In genomic region chr19:32260869-32261688, GRCm38 (mm10) we compare ENCODE assay signal across 19 mouse cellular contexts.
DNase-seq lines count a peak whose midpoint lies in the region; ATAC-seq and TF ChIP-seq lines count a peak whose summit lies in the region.
"Had no signal": no experiment of that assay in that cellular context is flagged by ENCODE, and none has a peak within 500 bp of the region (broad histone marks: within the 10 kb centered on the region; RNA-seq: fewer than 3 reads in every experiment).

No protein-coding gene starts in this region.

- peak; percentile 28 to 34 for DNase-seq in cerebellum, adult 18-20 months
- DNase-seq in cerebellum, adult 8-10 months = no peak
- DNase-seq in CH12.LX (ENCODE audit: extremely low read depth) = no peak
- peak; percentile 66 for DNase-seq in NIH3T3 (ENCODE audit: low read depth)
- no peak for DNase-seq in B cell, adult 2 months
- no peak for DNase-seq in thymus, postnatal 0 days (ENCODE audit: low spot score)
- no peak for DNase-seq in natural killer cell, adult 2 months (ENCODE audit: low spot score in 2 of 2)
- DNase-seq: layer of hippocampus, adult 9-11 months; lung, adult 2 months; lung, postnatal 4 days; right cerebral cortex, postnatal 14 days had no signal

- TF ChIP-seq RAD21 in CH12.LX (IDR thresholded peaks at IDR 0.05; ENCODE audit: low read depth, low read length) = no peak

- in situ Hi-C loops in CH12.LX (cut with MboI; ENCODE audit: low pct_ligation_motif_present, low pct_unique_long_range_greater_than_20kb, low sequenced_read_pairs) = no loop called here

- 49% methylated on average over 8 of the region's 8 CpGs for WGBS in kidney, embryonic 15.5 days

- peak; percentile 69 for ATAC-seq in kidney, embryonic 15.5 days (replicated peaks; ENCODE audit: low FRiP score)
- ATAC-seq: forebrain, embryonic 13.5 days; Patski had no signal

- H3K4me3 ChIP-seq in CH12.LX (replicated peaks in 1 of 3; ENCODE audit: low read depth in 2 of 3, low read length in 2 of 3, poor library complexity in 1 of 3) = no peak overlapping the region
- no peak overlapping the region for H3K4me3 ChIP-seq in kidney, embryonic 15.5 days (replicated peaks)
- H3K4me3 ChIP-seq: embryonic facial prominence, embryonic 15.5 days; forebrain, embryonic 13.5 days; heart, embryonic 12.5 days; limb, embryonic 15.5 days; midbrain, embryonic 12.5 days; myocyte had no signal

- TF ChIP-seq EP300 in CH12.LX (IDR thresholded peaks at IDR 0.05; ENCODE audit: low read length) = no peak

- H3K9me3 ChIP-seq in CH12.LX (replicated peaks; ENCODE audit: low read length) = no peaks in the 10 kb centered on the region
- no peaks in the 10 kb centered on the region for H3K9me3 ChIP-seq in kidney, embryonic 15.5 days (replicated peaks)
- H3K9me3 ChIP-seq: embryonic facial prominence, embryonic 15.5 days; forebrain, embryonic 13.5 days; heart, embryonic 12.5 days; limb, embryonic 15.5 days; midbrain, embryonic 12.5 days had no signal

- H3K4me1 ChIP-seq in CH12.LX (ENCODE audit: control insufficient read depth in 1 of 2, insufficient read depth in 2 of 2) = peaks cover 13 to 82% of the 10 kb centered on the region in 2 experiments
- peaks cover 40% of the 10 kb centered on the region for H3K4me1 ChIP-seq in kidney, embryonic 15.5 days
- H3K4me1 ChIP-seq: embryonic facial prominence, embryonic 15.5 days; forebrain, embryonic 13.5 days; limb, embryonic 15.5 days; midbrain, embryonic 12.5 days had no signal

- H3K27ac ChIP-seq in CH12.LX (ENCODE audit: insufficient read depth, low read depth) = no peak overlapping the region
- H3K27ac ChIP-seq in kidney, embryonic 15.5 days = peak overlapping the region; percentile 62
- H3K27ac ChIP-seq: embryonic facial prominence, embryonic 15.5 days; forebrain, embryonic 13.5 days; limb, embryonic 15.5 days; midbrain, embryonic 12.5 days had no signal

- H3K79me2 ChIP-seq in CH12.LX (replicated peaks; ENCODE audit: control insufficient read depth, extremely low read depth, insufficient read depth, poor library complexity, severe bottlenecking) = no peaks in the 10 kb centered on the region

- dilution Hi-C loops in CH12.LX (cut with MboI; ENCODE audit: extremely low pct_ligation_motif_present, extremely low pct_unique_long_range_greater_than_20kb, low sequenced_read_pairs) = no loop called here

- H3K9ac ChIP-seq in CH12.LX (ENCODE audit: insufficient read depth, low read depth) = no peak overlapping the region
- H3K9ac ChIP-seq in kidney, embryonic 15.5 days = no peak overlapping the region
- H3K9ac ChIP-seq: embryonic facial prominence, embryonic 15.5 days; forebrain, embryonic 13.5 days; heart, embryonic 12.5 days; limb, embryonic 15.5 days; midbrain, embryonic 12.5 days had no signal

- TF ChIP-seq CTCF in CH12.LX (conservative IDR thresholded peaks at IDR 0.05 in 1 of 2, IDR thresholded peaks at IDR 0.05 in 1 of 2; ENCODE audit: low read depth in 2 of 2, low read length in 2 of 2) = no peak

- H3K4me2 ChIP-seq in CH12.LX (ENCODE audit: insufficient read depth, low read depth, poor library complexity, severe bottlenecking) = no peak overlapping the region
- H3K4me2 ChIP-seq in kidney, embryonic 15.5 days = no peak overlapping the region
- H3K4me2 ChIP-seq: embryonic facial prominence, embryonic 15.5 days; forebrain, embryonic 13.5 days; heart, embryonic 12.5 days; limb, embryonic 15.5 days; midbrain, embryonic 12.5 days had no signal

- no peaks in the 10 kb centered on the region for H3K27me3 ChIP-seq in CH12.LX (replicated peaks)
- no peaks in the 10 kb centered on the region for H3K27me3 ChIP-seq in kidney, embryonic 15.5 days
- H3K27me3 ChIP-seq: embryonic facial prominence, embryonic 15.5 days; forebrain, embryonic 13.5 days; heart, embryonic 12.5 days; limb, embryonic 15.5 days; midbrain, embryonic 12.5 days; Patski had no signal

- TF ChIP-seq POLR2A in CH12.LX (IDR thresholded peaks at IDR 0.05; ENCODE audit: low read depth, low read length) = no peak

- H3K36me3 ChIP-seq in CH12.LX (replicated peaks in 1 of 2; ENCODE audit: control insufficient read depth in 1 of 2, insufficient read depth in 1 of 2, low read length in 1 of 2) = no peaks in the 10 kb centered on the region
- H3K36me3 ChIP-seq in kidney, embryonic 15.5 days = no peaks in the 10 kb centered on the region
- H3K36me3 ChIP-seq: embryonic facial prominence, embryonic 15.5 days; limb, embryonic 15.5 days; midbrain, embryonic 12.5 days had no signal

TF ChIP-seq in CH12.LX, 34 proteins besides CTCF, POLR2A, EP300 and RAD21:
- TF ChIP-seq ELF1 (IDR thresholded peaks at IDR 0.05; ENCODE audit: low read depth, low read length) = no peak
- TF ChIP-seq MAFK (IDR thresholded peaks at IDR 0.05; ENCODE audit: insufficient replicate concordance, low read length) = peak; percentile 57; the same call in 1 of the 2 replicates
- TF ChIP-seq MYC (IDR thresholded peaks at IDR 0.05; ENCODE audit: low read depth, low read length) = no peak
- TF ChIP-seq USF2 (conservative IDR thresholded peaks at IDR 0.05; ENCODE audit: low read depth, low read length) = no peak
- TF ChIP-seq SMC3 (IDR thresholded peaks at IDR 0.05; ENCODE audit: low read depth, low read length) = no peak

Comparison
In these comparisons a context has a peak if more than half of its experiments do, and no peak if none do; other contexts are left out.
1. DNase-seq: peak in cerebellum, adult 18-20 months (2 of 2) and NIH3T3 (single experiment); none in cerebellum, adult 8-10 months (single experiment), CH12.LX (single experiment), B cell, adult 2 months (0 of 2), thymus, postnatal 0 days (single experiment) and natural killer cell, adult 2 months (0 of 2).